Mouse (Mus musculus) liver, embryonic 18 days (tissue): Measurements from ENCODE around the gene E130308A19Rik. TPM values are rescaled to one million over a fixed set of nuclear protein-coding genes. Genes with fewer than 3 reads are reported as not detected.

Experiments used
- polyA plus RNA-seq: library from polyadenylated mRNA; depleted of rRNA; stranded (reverse); fragments of >200 nt; gene quantifications from 2 replicates; pipeline ENCODE4 v1.2.3, GENCODE M21; 2012; rRNA removed

The E130308A19Rik gene
- 2.3 and 2.6 TPM in 2 replicates for polyA plus RNA-seq

DNA sequence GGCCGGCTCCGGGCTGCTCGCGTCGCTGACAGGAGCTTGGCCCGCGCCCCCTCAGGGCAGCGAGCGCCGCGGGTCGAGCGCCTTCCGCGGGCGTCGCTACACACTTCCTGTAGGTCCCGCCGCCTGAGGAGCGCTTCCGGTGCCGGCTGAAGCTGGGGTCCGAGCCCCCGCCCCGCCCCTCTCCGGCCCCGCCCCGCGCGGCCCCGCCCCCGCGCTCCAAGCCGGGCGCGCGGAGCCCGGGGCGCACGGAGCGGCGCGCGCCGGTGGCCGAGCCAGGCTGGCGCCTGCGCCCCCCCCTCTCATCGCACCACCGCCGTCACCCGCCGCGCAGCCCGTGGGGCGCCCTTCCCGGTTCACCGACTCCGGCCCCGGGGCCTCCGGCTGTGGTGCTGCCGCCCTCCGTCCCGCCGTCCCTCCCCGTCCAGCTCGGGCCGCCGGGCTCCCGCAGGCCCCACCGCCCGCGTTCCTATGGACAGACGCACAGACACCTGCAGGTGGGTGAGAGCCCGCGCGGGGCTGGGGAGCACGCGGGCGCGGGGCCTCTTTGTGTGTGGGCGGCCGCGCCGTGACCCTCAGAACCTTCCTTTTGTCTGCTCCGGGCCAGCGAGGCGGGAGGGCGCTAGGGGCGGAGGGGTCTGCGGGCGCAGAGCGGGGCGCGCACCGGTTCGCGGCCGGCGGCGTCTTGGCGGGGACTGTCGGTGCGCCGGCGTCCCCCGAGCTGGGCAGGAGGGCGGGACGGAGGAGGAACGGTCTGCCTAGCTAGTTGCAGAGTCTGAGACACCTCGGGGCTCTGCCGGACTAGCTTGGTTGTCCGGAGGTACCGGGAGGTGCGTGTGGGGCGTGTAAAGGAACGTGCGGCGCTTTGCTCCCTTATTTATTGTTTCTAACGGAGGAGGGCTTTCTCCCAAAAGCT lies at the start of gene E130308A19Rik:
E130308A19Rik (plus strand) TSS at position 214 of the 913 bp plus-strand sequence.

DNA sequence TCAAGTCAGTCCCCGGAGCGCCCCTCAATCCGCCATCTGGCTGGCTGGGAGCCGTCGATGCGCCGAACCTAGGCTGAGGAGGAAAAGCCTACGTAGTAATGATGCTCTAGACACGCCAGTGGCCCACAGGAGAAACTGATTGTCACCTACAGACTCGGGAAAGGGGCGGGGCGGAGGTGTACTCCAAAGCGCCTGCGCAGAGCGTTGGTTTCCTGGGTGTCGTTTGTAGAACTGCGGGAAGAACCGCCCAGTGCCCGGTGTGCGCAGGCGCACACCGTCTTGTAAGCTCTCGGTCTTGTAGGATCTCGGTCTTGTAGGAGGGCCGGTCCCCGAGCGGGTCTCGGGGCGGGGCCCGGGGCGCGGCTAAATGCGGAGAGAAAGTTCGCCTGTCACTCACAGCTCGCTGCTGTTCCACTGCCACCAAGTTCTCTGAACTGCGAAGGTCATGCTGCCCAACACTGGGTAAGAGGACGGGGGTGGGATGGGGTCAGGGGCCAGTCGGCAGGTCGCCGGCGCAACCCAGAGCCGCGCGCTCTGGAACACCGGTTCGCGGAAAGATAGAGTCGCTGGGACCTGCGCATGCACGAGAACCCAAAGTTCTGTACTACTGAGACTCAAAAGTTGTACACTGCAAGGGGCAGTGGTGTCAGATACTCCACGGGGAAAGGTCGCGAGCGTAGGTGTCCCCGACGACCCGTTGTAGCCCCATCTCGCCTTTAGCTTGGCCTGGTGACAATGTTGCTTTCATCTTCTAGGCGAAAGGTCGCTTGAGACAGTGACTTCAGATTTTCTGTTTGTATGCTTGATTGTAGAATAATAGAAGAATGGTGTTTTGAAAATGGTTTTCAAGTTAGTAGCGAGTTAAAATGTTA lies 44.5 kb upstream of the E130308A19Rik start, which contains the start of gene Hsdl2:
Hsdl2 (plus strand) TSS at position 250 of the 872 bp plus-strand sequence.

GRCm38 (mm10) chr4:59801489-59801888 lies 175.5 kb downstream of the E130308A19Rik start, which contains the start of gene Inip:
Inip (minus strand) TSS chr4:59801589.

DNA sequence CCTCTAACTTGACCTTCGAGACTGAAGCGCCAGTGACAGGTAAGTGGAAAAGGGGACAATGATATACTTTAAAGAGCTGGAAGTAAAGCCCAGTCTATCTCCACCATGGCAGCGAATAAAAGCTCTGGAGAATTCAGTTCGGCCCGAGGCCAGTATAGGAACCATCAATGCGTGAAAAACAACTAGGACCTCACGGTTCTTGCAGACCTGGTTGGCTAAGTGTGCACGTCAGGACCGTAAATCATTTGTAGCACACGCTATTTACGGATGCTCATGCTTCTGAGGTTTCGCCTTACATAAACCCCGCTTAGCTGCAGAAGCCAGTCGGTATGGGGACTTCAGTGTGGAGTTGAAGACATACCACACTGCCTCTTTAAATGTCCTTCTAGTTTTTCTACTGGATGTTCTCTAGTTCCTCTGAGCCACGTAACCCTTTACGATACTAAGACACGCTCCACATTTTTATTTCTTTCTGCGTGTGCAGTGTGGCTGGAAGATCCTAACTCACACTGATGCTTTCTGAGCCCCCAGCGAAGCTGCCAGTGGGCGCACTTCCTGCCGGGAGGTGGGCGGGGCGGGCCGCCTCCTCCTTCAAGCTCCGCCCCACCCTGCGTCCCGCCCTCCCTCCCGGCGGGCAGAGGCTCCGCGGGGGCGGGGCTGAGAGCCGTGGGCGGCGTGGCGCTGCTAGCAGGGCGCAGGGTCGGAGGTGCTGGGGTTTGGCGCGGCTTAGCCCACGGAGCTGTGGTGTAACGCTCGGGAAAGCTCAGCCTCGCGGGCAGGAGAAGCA lies 179.4 kb downstream of the E130308A19Rik start, which contains the start of gene Snx30:
Snx30 (plus strand) TSS at position 660 of the 787 bp plus-strand sequence.

Other genes starting within 250 kb of the E130308A19Rik start
- 20.7 and 21.9 TPM in 2 replicates for gene Susd1, start 187.6 kb upstream of the E130308A19Rik start, polyA plus RNA-seq
- 23.7 and 26.9 TPM in 2 replicates for gene Ptbp3, start 76.8 kb upstream of the E130308A19Rik start, polyA plus RNA-seq
- 32.9 and 35.0 TPM in 2 replicates for gene Hsdl2, start 44.6 kb upstream of the E130308A19Rik start, polyA plus RNA-seq
- 5.0 and 5.1 TPM in 2 replicates for gene Inip, start 175.4 kb downstream of the E130308A19Rik start, polyA plus RNA-seq
- 2.5 and 2.8 TPM in 2 replicates for gene Snx30, start 179.6 kb downstream of the E130308A19Rik start, polyA plus RNA-seq